Mouse (Mus musculus): ENCODE measurements around the gene Saysd1.
"Not testable (repeated sequence)": the region's sequence is repeated elsewhere in the genome, so short reads cannot be mapped to it uniquely, and the experiment has no call there.

Gene Saysd1

GRCm38 (mm10) chr14:20032016-20032737 lies 106.2 kb downstream of the Saysd1 start:
- DNase-seq = no peak

DNA sequence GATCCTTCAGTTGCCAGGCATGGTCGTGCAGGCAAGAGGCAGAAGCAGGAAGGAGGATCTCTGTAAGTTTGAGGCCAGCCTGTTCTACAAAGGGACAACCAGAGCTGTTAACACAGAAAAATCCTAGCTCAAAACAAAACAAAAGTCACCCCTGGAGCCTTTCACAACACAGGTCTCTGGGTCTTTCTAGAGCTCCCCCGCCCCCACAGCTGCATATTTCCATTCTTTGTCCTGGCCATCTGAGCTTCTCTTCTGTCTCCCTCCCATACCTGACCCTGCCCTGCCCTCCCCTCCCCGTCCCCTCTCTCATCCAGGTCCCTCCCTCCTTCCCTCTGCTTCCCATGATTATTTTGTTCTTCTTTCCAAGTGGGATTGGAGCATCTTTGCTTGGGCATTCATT lies 108.7 kb downstream of the Saysd1 start:
- DNase-seq = no peak

GRCm38 (mm10) chr14:20027475-20027874 lies 110.9 kb downstream of the Saysd1 start:
- not testable (repeated sequence) for DNase-seq
